Mouse (Mus musculus): ENCODE results near the gene Mesd. TPM values are rescaled to one million over a fixed set of nuclear protein-coding genes. Genes with fewer than 3 reads are reported as not detected.

The Mesd gene
- polyA plus RNA-seq, 1 experiment from 2014 or later: 94.3 TPM

DNA sequence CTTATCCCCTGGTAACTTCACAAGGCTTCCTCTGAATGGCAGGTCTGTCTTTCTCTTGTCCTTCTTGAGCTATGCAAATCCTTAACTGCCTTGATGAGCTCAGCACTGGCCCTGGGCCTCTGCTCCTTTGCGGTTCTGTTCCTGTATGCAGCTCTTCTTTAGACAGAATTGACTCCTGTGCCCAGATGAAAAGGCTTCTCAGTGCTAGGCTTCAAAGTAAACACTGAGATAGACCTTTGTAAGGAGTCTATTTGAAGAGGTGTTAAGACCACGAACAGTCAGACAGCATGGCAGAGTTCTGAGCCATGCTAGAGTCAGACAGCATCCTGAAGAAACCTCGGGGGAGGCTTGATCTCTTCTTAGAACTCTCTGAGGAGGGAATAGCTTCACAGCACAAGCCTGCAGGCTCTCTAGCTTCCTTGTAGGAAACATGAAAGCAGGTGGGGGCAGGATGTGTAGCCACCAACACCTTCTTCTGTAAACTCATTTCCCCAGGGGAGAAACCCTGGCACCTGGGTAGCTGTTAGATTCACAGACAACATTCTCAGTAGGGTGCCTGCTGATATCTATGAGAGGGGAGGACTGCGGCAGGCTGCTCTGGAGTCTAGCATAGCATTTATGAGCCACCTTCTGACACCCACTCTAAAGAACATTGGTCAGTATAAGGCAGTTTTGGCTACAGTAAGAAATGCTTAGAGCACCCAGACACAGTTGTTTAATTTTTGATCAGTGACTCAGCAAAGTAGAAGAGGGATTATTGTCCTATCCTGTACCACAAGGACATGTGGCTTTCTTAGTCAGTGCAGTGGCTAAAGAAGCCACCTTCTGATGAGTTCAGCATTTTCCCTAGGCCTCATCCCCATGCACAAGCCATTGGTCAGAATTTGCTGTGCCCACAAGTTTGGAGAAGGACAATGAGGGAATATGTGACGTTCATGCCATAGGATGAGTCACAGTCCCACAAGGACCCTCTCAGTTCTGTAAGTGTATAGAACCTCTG lies 31.6 kb upstream of the Mesd start:
- no peaks in the 10 kb centered on the region for H3K27me3 ChIP-seq (ENCODE audit: control insufficient read depth, insufficient read depth, low read length)
- H3K9ac ChIP-seq (replicated peaks; ENCODE audit: low read depth, low read length): no peak overlapping the region
- H3K27ac ChIP-seq (ENCODE audit: low read length): no peak overlapping the region; the same call in 1 of the 2 replicates
- 43% methylated on average over 5 of the region's 5 CpGs for WGBS
- no peaks in the 10 kb centered on the region for H3K36me3 ChIP-seq (ENCODE audit: control insufficient read depth, insufficient read depth, low read length)
- H3K4me1 ChIP-seq (ENCODE audit: control insufficient read depth, insufficient read depth, low read length): peaks cover 11% of the 10 kb centered on the region
- no peaks in the 10 kb centered on the region for H3K9me3 ChIP-seq (ENCODE audit: control insufficient read depth, low read depth, low read length)
- no peak; the same call in 1 of the 2 replicates for ATAC-seq (ENCODE audit: insufficient number of reproducible peaks, insufficient read depth, low FRiP score, low read depth)
- H3K4me2 ChIP-seq (replicated peaks; ENCODE audit: low read depth, low read length): no peak overlapping the region
- no peak overlapping the region for H3K4me3 ChIP-seq (ENCODE audit: low read depth, low read length)

DNA sequence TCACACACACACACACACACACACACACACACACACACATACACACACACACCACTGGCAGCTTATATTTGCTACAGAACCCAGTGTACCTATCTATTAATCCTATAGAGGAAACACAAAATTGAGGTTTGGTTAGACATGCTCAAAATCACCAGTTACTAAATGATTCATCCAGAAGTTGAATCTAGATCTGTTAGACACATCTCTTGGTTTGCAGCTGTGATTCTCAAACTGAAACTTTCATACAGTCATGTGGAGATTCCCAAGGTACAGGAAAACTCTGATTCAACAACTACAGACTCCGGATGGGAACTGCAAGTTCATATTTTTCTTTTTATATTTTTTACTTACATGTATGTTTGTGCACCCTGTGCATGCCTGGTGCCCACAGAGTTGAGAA lies 29.1 kb upstream of the Mesd start:
- no peak for ATAC-seq (ENCODE audit: insufficient number of reproducible peaks, insufficient read depth, low FRiP score, low read depth)
- H3K9me3 ChIP-seq (ENCODE audit: control insufficient read depth, low read depth, low read length): no peaks in the 10 kb centered on the region
- no peak overlapping the region for H3K27ac ChIP-seq (ENCODE audit: low read length)
- peaks cover 5% of the 10 kb centered on the region for H3K4me1 ChIP-seq (ENCODE audit: control insufficient read depth, insufficient read depth, low read length)
- no peaks in the 10 kb centered on the region for H3K27me3 ChIP-seq (ENCODE audit: control insufficient read depth, insufficient read depth, low read length)
- H3K36me3 ChIP-seq (ENCODE audit: control insufficient read depth, insufficient read depth, low read length): no peaks in the 10 kb centered on the region
- no peak overlapping the region for H3K4me2 ChIP-seq (replicated peaks; ENCODE audit: low read depth, low read length)
- WGBS: 90% methylated on average over 1 of the region's 1 CpGs
- no peak overlapping the region for H3K4me3 ChIP-seq (ENCODE audit: low read depth, low read length)
- no peak overlapping the region for H3K9ac ChIP-seq (replicated peaks; ENCODE audit: low read depth, low read length)

DNA sequence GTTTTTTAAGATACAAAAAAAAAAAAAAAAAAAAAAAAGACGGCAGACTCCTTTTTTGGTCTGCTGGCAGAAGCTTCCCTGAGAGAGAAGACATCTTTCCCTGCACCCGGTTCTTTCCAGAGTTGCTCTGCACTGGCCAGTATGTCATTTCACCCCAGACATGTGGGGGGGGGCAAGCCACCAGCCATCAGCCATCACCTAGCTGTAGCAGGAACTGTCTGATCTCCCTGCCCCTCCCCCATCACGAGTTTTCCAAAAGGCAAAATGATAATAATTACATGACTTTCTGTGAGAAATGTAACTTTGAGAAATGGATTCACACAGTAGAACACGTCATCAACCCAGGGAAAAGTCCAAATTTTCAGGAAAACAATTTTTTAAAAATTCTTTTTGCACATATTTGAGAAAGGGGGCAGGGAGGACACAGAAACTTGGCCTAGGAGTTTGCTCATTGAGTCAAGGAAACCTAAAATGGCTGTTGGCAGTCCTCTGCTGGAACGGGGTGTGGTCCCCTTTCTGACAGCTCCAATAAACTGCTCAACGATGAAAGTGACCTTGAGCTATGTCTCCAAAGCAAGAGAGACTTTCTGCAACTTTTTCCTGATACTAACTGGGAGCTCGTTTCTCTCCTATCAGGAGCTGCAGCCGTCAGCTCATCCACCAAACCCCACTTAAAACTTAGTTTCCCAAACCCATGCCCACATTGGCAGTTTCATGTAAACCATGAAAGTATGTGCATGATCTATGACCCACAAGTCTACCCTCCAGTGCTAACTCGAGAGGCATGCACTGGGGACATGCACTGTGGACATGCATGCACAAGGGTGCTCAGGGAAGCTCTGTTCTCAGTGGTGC lies 27.7 kb upstream of the Mesd start:
- Histone ChIP-seq H3K4me1 (ENCODE audit: control insufficient read depth, insufficient read depth, low read length) (peaks cover 4% of the 10 kb centered on the region), H3K9me3 (ENCODE audit: control insufficient read depth, low read depth, low read length) (no peaks in the 10 kb centered on the region), H3K27me3 (ENCODE audit: control insufficient read depth, insufficient read depth, low read length) (no peaks in the 10 kb centered on the region), H3K36me3 (ENCODE audit: control insufficient read depth, insufficient read depth, low read length) (no peaks in the 10 kb centered on the region), H3K27ac (ENCODE audit: low read length) (no peak overlapping the region), H3K4me3 (ENCODE audit: low read depth, low read length) (no peak overlapping the region), H3K9ac (replicated peaks; ENCODE audit: low read depth, low read length) (no peak overlapping the region), H3K4me2 (replicated peaks; ENCODE audit: low read depth, low read length) (no peak overlapping the region)
- WGBS: 63% methylated on average over 8 of the region's 9 CpGs
- no peak for ATAC-seq (ENCODE audit: insufficient number of reproducible peaks, insufficient read depth, low FRiP score, low read depth)

DNA sequence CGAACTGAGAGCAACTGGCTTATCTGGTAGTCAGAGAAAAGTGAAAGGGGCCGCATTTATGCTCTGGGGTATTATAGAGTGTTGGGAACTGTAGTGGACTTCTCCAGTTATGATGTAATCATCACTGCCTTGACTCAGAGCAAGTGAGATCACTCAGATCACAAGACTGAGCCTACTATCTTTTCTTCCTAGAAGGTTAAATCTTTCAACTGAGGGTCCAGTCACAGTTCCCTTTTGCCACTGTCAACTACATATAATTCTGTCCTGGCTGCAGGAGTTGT lies 27.1 kb upstream of the Mesd start:
- Histone ChIP-seq H3K4me2 (replicated peaks; ENCODE audit: low read depth, low read length) (no peak overlapping the region), H3K4me1 (ENCODE audit: control insufficient read depth, insufficient read depth, low read length) (peaks cover under 1% of the 10 kb centered on the region; the same call in 1 of the 2 replicates), H3K36me3 (ENCODE audit: control insufficient read depth, insufficient read depth, low read length) (no peaks in the 10 kb centered on the region), H3K27me3 (ENCODE audit: control insufficient read depth, insufficient read depth, low read length) (no peaks in the 10 kb centered on the region), H3K27ac (ENCODE audit: low read length) (no peak overlapping the region), H3K9ac (replicated peaks; ENCODE audit: low read depth, low read length) (no peak overlapping the region), H3K4me3 (ENCODE audit: low read depth, low read length) (no peak overlapping the region), H3K9me3 (ENCODE audit: control insufficient read depth, low read depth, low read length) (no peaks in the 10 kb centered on the region)
- no peak for ATAC-seq (ENCODE audit: insufficient number of reproducible peaks, insufficient read depth, low FRiP score, low read depth)
- whole genome bisulfite sequencing: 73% methylated on average over 2 of the region's 2 CpGs

DNA sequence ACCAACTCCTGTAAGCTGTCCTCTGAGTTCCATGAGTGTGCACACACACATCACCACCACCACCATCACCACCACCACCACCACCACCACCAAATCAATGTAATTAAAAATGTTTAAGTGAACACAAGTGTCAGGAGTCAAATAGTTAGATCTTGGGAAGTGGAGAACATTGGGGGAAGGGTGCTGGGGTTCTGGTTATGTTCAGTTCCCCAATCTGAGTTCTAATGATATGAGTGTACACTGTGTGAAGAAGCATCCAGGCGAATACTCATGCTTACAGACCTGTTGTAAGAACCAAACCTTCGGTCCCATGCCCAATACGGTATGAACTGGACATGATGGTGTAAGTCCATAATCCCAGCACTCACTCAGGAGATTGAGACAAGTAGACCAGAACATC lies 26.3 kb upstream of the Mesd start:
- WGBS: 97% methylated on average over 3 of the region's 3 CpGs
- Histone ChIP-seq H3K4me1 (ENCODE audit: control insufficient read depth, insufficient read depth, low read length) (0 out of 2 replicates have a peak, but pooled peaks cover 2% of the 10 kb centered on the region), H3K9ac (replicated peaks; ENCODE audit: low read depth, low read length) (no peak overlapping the region), H3K9me3 (ENCODE audit: control insufficient read depth, low read depth, low read length) (no peaks in the 10 kb centered on the region), H3K4me3 (ENCODE audit: low read depth, low read length) (no peak overlapping the region), H3K36me3 (ENCODE audit: control insufficient read depth, insufficient read depth, low read length) (no peaks in the 10 kb centered on the region), H3K27me3 (ENCODE audit: control insufficient read depth, insufficient read depth, low read length) (no peaks in the 10 kb centered on the region), H3K27ac (ENCODE audit: low read length) (no peak overlapping the region), H3K4me2 (replicated peaks; ENCODE audit: low read depth, low read length) (no peak overlapping the region)
- ATAC-seq (ENCODE audit: insufficient number of reproducible peaks, insufficient read depth, low FRiP score, low read depth): no peak

DNA sequence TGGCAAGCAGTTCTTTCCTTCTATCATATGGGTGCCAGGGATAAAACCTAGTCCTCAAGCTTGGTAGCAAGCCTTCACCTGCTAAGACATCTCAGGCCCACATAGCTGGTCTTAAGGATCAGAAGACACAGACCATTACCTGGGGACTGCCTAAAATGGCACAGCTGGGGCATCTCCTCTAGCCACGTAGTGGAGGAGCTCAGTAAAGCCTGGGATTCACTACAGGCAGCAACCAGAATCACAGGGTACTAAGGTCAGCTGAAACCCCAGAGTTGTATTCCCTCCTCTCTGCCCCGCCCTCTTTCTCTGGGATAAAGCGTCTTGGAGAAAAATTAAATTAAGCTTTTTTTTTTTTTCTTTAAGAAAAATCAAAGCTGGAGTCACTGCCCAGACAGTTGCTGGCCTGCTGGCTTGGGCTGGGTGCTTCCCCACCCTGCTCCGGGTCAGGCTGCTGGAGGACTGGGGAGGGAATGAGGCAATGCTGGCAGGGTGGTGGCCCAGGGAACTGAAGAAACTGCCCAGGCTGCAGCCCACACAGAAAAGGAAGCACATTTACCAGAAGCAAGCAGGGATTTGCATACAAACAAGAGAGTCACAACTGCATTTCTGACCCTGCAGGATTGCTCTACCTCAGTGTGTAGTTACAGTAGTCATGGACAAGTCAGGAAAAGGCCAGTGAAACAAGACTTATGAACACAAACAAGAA lies 24.7 kb upstream of the Mesd start:
- Histone ChIP-seq H3K27ac (ENCODE audit: low read length) (no peak overlapping the region), H3K27me3 (ENCODE audit: control insufficient read depth, insufficient read depth, low read length) (no peaks in the 10 kb centered on the region), H3K4me2 (replicated peaks; ENCODE audit: low read depth, low read length) (no peak overlapping the region), H3K36me3 (ENCODE audit: control insufficient read depth, insufficient read depth, low read length) (no peaks in the 10 kb centered on the region), H3K4me3 (ENCODE audit: low read depth, low read length) (no peak overlapping the region), H3K4me1 (ENCODE audit: control insufficient read depth, insufficient read depth, low read length) (0 out of 2 replicates have a peak, but pooled peaks cover 2% of the 10 kb centered on the region), H3K9ac (replicated peaks; ENCODE audit: low read depth, low read length) (no peak overlapping the region), H3K9me3 (ENCODE audit: control insufficient read depth, low read depth, low read length) (no peaks in the 10 kb centered on the region)
- 56% methylated on average over 4 of the region's 4 CpGs for WGBS
- ATAC-seq (ENCODE audit: insufficient number of reproducible peaks, insufficient read depth, low FRiP score, low read depth): no peak

DNA sequence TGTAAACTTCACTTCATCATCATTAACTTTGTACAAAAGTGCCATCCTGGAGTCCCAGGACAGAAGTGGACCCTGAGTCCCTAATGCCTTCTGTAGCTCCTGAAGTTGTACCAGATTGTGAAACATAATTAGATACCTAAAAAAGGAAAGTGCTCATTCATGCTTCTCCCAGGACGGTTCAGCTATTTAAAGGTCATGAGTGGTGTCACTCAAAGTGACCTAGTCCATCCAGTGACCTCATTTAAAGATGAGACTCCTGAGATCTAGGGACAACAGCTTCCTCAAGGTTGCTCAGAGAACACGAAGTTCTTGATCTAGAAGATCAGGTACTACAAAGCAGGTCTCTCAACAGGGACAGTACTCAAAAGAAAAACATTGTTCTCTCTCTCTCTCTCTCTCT lies 20.7 kb upstream of the Mesd start:
- no peaks in the 10 kb centered on the region for H3K9me3 ChIP-seq (ENCODE audit: control insufficient read depth, low read depth, low read length)
- no peak overlapping the region for H3K27ac ChIP-seq (ENCODE audit: low read length)
- H3K9ac ChIP-seq (replicated peaks; ENCODE audit: low read depth, low read length): no peak overlapping the region
- 0 out of 2 replicates have a peak, but pooled peaks cover 2% of the 10 kb centered on the region for H3K4me1 ChIP-seq (ENCODE audit: control insufficient read depth, insufficient read depth, low read length)
- no peaks in the 10 kb centered on the region for H3K36me3 ChIP-seq (ENCODE audit: control insufficient read depth, insufficient read depth, low read length)
- H3K4me3 ChIP-seq (ENCODE audit: low read depth, low read length): no peak overlapping the region
- ATAC-seq (ENCODE audit: insufficient number of reproducible peaks, insufficient read depth, low FRiP score, low read depth): no peak
- H3K4me2 ChIP-seq (replicated peaks; ENCODE audit: low read depth, low read length): no peak overlapping the region
- no peaks in the 10 kb centered on the region for H3K27me3 ChIP-seq (ENCODE audit: control insufficient read depth, insufficient read depth, low read length)
- WGBS: 44% methylated on average over 2 of the region's 2 CpGs

DNA sequence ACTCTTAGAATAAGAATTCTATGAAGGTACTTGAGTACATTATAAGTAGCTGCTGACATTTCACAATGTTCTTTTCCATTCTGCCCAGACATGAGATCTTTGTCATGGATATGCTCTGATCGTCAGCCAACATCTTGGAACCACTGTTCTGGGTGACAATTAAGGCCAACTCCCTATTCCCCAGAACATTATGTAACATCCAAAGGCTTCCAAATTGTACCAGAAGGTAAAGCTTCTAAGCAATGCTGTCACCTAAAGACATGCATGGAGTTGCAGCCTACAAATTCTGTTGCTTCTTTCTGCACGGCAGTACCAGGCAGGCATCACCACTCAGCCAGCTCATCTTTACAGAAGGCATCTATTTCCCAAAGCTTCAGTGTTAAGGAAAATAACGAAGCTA lies 16.1 kb upstream of the Mesd start:
- no peaks in the 10 kb centered on the region for H3K36me3 ChIP-seq (ENCODE audit: control insufficient read depth, insufficient read depth, low read length)
- H3K9ac ChIP-seq (replicated peaks; ENCODE audit: low read depth, low read length): no peak overlapping the region
- no peak overlapping the region for H3K4me3 ChIP-seq (ENCODE audit: low read depth, low read length)
- no peak overlapping the region for H3K27ac ChIP-seq (ENCODE audit: low read length)
- WGBS: 84% methylated on average over 3 of the region's 3 CpGs
- H3K4me1 ChIP-seq (ENCODE audit: control insufficient read depth, insufficient read depth, low read length): no peaks in the 10 kb centered on the region
- H3K27me3 ChIP-seq (ENCODE audit: control insufficient read depth, insufficient read depth, low read length): no peaks in the 10 kb centered on the region
- no peaks in the 10 kb centered on the region for H3K9me3 ChIP-seq (ENCODE audit: control insufficient read depth, low read depth, low read length)
- no peak for ATAC-seq (ENCODE audit: insufficient number of reproducible peaks, insufficient read depth, low FRiP score, low read depth)
- H3K4me2 ChIP-seq (replicated peaks; ENCODE audit: low read depth, low read length): no peak overlapping the region

Data from stomach, embryonic 14.5 days (tissue).